Mouse (Mus musculus) stomach, postnatal 0 days (tissue): ENCODE data around the gene Crygs.

Experiments
- CTCF ChIP-seq: IDR thresholded peaks from 2 replicates; pipeline ENCODE4 v1.5.1; 2016; ENCODE audit warnings: antibody characterized with exemption, low read depth, mild to moderate bottlenecking, moderate library complexity
- EP300 ChIP-seq: optimal IDR thresholded peaks from 2 replicates; pipeline ENCODE3; 2016; ENCODE audit warnings: antibody characterized with exemption

- TF ChIP-seq CTCF (no peak; the same call in 1 of the 2 replicates), EP300 (peak; percentile 73)
These were observed 46.2 kb upstream of the Crygs start, which contains the start of the genes Tbccd1 and Dnajb11 for GRCm38 (mm10) chr16:22857431-22858113.
